Mouse (Mus musculus): ENCODE results near the gene S100a11.

- TF ChIP-seq CTCF (IDR thresholded peaks at IDR 0.05; ENCODE audit: insufficient read depth, low read depth, low read length) = no peak
- TF ChIP-seq POLR2A (IDR thresholded peaks at IDR 0.05; ENCODE audit: insufficient read depth, low read depth, low read length) = no peak
These were observed 16.8 kb downstream of the S100a11 start for GRCm38 (mm10) chr3:93537068-93537576.
